Mouse (Mus musculus) hindbrain, embryonic 11.5 days (tissue): ENCODE measurements at regions not wholly inside any gene's neighbourhood (a gene's known extent, or its start where the extent isn't known, plus 50 kb on each side); places are given as distances from the start of the nearest gene placed in this dataset.
"Not testable (repeated sequence)": the region's sequence is repeated elsewhere in the genome, so short reads cannot be mapped to it uniquely, and the experiment has no call there.

Source experiments
- ATAC-seq: fragments of 200-750 bp; cut with Nextera tagmentation; 2 replicates; pipeline ENCODE4 v1.8.0; 2017; ENCODE audit warnings: mild to moderate bottlenecking, moderate TSS enrichment, moderate library complexity; ENCODE audit not compliant: low FRiP score
- DNase-seq: peaks from one replicate; pipeline ENCODE4 v3.0.0-alpha.2; 2015; ENCODE audit warnings: low spot score
- H3K27ac ChIP-seq: fragments of 300-500 bp; sonication (generic); 2 replicates; pipeline ENCODE4 v1.5.1; 2014; ENCODE audit warnings: mild to moderate bottlenecking, low read depth, low read length
- H3K27me3 ChIP-seq: fragments of 300-500 bp; sonication (generic); 2 replicates; pipeline ENCODE4 v1.6.1; 2014; ENCODE audit warnings: mild to moderate bottlenecking, low read length, moderate library complexity, mixed read lengths; ENCODE audit not compliant: control insufficient read depth, insufficient read depth
- H3K36me3 ChIP-seq: fragments of 300-500 bp; sonication (generic); 2 replicates; pipeline ENCODE4 v1.6.1; 2014; ENCODE audit warnings: mild to moderate bottlenecking, low read length, moderate library complexity, mixed read lengths; ENCODE audit not compliant: control insufficient read depth, insufficient read depth
- H3K4me1 ChIP-seq: fragments of 300-500 bp; sonication (generic); replicated peaks from 2 replicates; pipeline ENCODE4 v1.6.1; 2014; ENCODE audit warnings: low read length, mixed read lengths; ENCODE audit not compliant: control insufficient read depth, insufficient read depth
- H3K4me2 ChIP-seq: fragments of 300-500 bp; sonication (generic); replicated peaks from 2 replicates; pipeline ENCODE4 v1.6.1; 2014; ENCODE audit warnings: mild to moderate bottlenecking, low read depth, low read length
- H3K4me3 ChIP-seq: fragments of 300-500 bp; sonication (generic); 2 replicates; pipeline ENCODE4 v1.5.1; 2014; ENCODE audit warnings: low read depth, low read length
- H3K9ac ChIP-seq: fragments of 300-500 bp; sonication (generic); 2 replicates; pipeline ENCODE4 v1.6.1; 2014; ENCODE audit warnings: low read depth, low read length
- H3K9me3 ChIP-seq: fragments of 300-500 bp; sonication (generic); 2 replicates; pipeline ENCODE4 v1.6.1; 2016; ENCODE audit warnings: low read length; ENCODE audit not compliant: control insufficient read depth
- WGBS: fragments of 180-500 bp; shearing (Covaris S2); extraction: QIAGEN DNeasy Blood & Tissue Kit; methylation state at CpG from one replicate; pipeline ENCODE4 v1.1.7; 2014; 5-methylcytosine and 5-hydroxymethylcytosine counted together

GRCm38 (mm10) chr13:72298264-72298870, 330.3 kb upstream of the Irx2 start:
- no peak overlapping the region for H3K27ac ChIP-seq
- H3K9ac ChIP-seq, result no peak overlapping the region
- H3K4me3 ChIP-seq, result no peak overlapping the region
- H3K4me1 ChIP-seq, result peaks cover 9% of the 10 kb centered on the region
- peak overlapping the region; percentile 5 for H3K4me2 ChIP-seq
- H3K27me3 ChIP-seq, result peaks cover 16% of the 10 kb centered on the region
- no peaks in the 10 kb centered on the region for H3K9me3 ChIP-seq
- ATAC-seq, result peak; percentile 76
- H3K36me3 ChIP-seq, result no peaks in the 10 kb centered on the region
- WGBS, result 23% methylated on average over 13 of the region's 13 CpGs
- DNase-seq, result peak; percentile 56

DNA sequence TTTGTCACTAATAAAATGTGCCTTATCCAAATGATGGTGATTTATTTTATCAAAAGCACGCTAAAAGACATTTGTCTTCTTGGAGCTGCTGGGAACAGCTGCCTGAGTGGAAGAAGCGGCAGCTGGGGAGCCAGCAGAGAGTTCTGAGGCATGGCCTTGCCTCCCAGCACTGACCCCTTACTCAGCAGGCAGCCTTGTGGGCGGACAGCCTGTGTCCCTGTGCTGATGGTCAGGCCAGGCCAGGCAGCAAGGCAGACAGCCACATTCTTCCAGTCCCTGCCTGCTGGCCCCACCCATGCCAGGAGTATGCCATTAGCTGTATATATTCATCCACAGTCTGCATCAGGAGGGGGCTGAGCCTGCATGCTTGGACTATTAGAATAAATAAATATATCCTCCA, 329.0 kb upstream of the Irx2 start:
- peaks cover 7% of the 10 kb centered on the region for H3K4me1 ChIP-seq
- H3K36me3 ChIP-seq, result no peaks in the 10 kb centered on the region

DNA sequence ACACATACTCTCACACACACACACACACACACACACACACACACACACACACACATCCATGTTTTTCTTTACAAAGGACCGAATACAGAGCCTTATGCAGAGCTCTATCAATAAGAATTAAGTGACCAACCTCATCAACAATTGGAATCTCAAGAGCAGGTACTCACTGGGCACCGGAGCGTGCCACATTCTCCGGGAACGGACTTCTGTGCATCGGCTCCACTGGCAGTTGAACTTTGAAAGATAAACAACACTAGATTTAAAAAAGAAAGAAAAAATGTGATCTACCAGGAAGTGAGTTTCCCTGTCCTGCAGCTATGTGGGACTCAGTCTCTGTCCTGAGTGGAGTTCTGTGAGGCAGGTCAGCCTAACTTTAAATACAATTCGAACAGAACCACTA, 327.5 kb upstream of the Irx2 start:
- Histone ChIP-seq H3K4me1 (peaks cover 7% of the 10 kb centered on the region), H3K36me3 (no peaks in the 10 kb centered on the region), H3K4me3 (no peak overlapping the region), H3K4me2 (no peak overlapping the region), H3K27ac (no peak overlapping the region), H3K27me3 (peaks cover 8% of the 10 kb centered on the region; the same call in 1 of the 2 replicates), H3K9me3 (no peaks in the 10 kb centered on the region), H3K9ac (no peak overlapping the region)
- ATAC-seq (no peak), DNase-seq (no peak)
- WGBS, result 67% methylated on average over 7 of the region's 7 CpGs

More for the DNA sequence above, 329.0 kb upstream of the Irx2 start:
- H3K27me3 ChIP-seq, result peaks cover 16% of the 10 kb centered on the region
- H3K9me3 ChIP-seq, result no peaks in the 10 kb centered on the region
- H3K27ac ChIP-seq, result no peak overlapping the region
- 9% methylated on average over 3 of the region's 3 CpGs for WGBS
- no peak overlapping the region for H3K4me3 ChIP-seq
- DNase-seq, result peak; percentile 54
- no peak overlapping the region for H3K4me2 ChIP-seq
- no peak overlapping the region for H3K9ac ChIP-seq
- 0 out of 2 replicates have a peak, but pooled peaks have one; percentile 8 for ATAC-seq

GRCm38 (mm10) chr13:72301841-72302240, 326.8 kb upstream of the Irx2 start:
- ATAC-seq (no peak), DNase-seq (peak; percentile 9)
- Histone ChIP-seq H3K27ac (0 out of 2 replicates have a peak overlapping the region, but pooled peaks have one; percentile 13), H3K4me2 (no peak overlapping the region), H3K9ac (no peak overlapping the region), H3K27me3 (peaks cover 3% of the 10 kb centered on the region; the same call in 1 of the 2 replicates), H3K9me3 (no peaks in the 10 kb centered on the region), H3K36me3 (no peaks in the 10 kb centered on the region), H3K4me1 (peaks cover 7% of the 10 kb centered on the region), H3K4me3 (no peak overlapping the region)
- WGBS, result 64% methylated on average over 15 of the region's 15 CpGs

DNA sequence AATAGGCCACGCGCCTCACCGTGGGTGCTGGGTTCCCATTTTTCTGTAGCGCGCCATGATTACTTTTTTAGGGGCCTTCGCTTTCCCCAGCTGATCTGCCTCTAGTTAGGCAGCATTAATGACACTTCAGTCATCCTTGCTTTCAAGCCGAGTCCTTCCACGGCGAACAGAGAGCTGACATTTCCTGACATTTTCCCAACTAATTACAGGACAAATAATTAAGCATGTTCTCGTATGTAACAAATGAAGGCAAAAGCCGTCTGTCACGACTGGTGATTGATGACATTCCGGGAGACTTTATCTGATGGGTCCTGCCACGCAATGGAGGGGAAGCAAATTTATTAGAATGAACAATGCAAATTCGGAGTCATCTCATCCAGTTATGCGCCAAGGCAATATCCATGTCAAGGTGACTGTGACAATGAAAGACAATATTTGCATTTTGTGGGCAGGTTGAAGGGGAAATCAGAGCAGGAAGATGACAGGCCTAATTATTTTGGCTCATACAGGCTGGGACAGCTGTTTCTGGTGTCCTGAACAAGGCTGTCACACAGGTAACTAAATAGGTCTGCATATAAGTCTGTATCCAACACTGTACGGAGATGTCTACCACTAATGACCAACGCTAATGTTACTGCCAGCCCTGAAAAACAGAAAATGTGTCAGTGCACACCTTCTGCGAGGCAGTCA, 326.0 kb upstream of the Irx2 start:
- Histone ChIP-seq H3K27ac (no peak overlapping the region), H3K27me3 (peaks cover 3% of the 10 kb centered on the region; the same call in 1 of the 2 replicates), H3K9ac (no peak overlapping the region), H3K4me1 (peaks cover 7% of the 10 kb centered on the region), H3K4me2 (no peak overlapping the region), H3K4me3 (no peak overlapping the region), H3K9me3 (no peaks in the 10 kb centered on the region), H3K36me3 (no peaks in the 10 kb centered on the region)
- ATAC-seq (no peak), DNase-seq (peak; percentile 19)
- 67% methylated on average over 19 of the region's 19 CpGs for WGBS

DNA sequence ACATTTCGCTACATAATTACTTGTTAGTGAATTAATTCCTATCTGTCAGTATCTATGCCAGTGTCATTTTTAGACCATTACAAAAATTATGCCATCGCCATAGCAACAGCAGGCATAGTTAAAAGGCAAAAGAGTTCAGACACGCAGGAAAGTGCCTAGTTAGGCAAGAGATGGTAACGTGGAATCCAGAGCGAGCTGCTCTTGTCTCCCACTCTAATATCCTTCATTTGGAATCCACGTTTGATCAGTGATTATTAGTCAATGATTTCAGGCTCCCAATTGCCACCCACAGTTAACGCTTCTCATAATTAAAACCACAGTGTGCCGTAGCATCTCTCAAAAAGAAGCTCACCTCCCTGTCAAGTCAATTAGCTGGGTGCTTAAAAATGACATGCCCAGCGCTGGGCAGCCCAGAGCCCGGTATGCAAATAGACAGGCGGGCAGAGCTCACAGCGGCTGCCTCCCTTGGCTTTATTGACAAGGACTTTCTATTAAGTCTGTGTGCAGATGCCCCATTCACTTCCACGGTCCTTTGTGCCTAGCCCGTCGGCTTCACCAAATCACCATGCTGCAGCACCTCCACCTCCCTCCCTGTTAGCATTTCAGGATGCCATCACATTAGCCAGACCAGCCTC, 325.4 kb upstream of the Irx2 start:
- H3K4me3 ChIP-seq, result no peak overlapping the region
- H3K27ac ChIP-seq, result peak overlapping the region; percentile 24; the same call in 1 of the 2 replicates
- H3K4me1 ChIP-seq, result peaks cover 7% of the 10 kb centered on the region
- H3K27me3 ChIP-seq, result peaks cover 3% of the 10 kb centered on the region; the same call in 1 of the 2 replicates
- DNase-seq, result peak; percentile 37
- no peak overlapping the region for H3K4me2 ChIP-seq
- ATAC-seq, result peak; percentile 23; the same call in 1 of the 2 replicates
- H3K9ac ChIP-seq, result no peak overlapping the region
- H3K9me3 ChIP-seq, result no peaks in the 10 kb centered on the region
- 43% methylated on average over 15 of the region's 15 CpGs for WGBS
- no peaks in the 10 kb centered on the region for H3K36me3 ChIP-seq

GRCm38 (mm10) chr13:72324041-72324690, 304.5 kb upstream of the Irx2 start:
- no peaks in the 10 kb centered on the region for H3K36me3 ChIP-seq
- H3K4me1 ChIP-seq, result no peaks in the 10 kb centered on the region
- 71% methylated on average over 10 of the region's 10 CpGs for WGBS
- no peak for ATAC-seq
- DNase-seq, result no peak
- H3K9me3 ChIP-seq, result no peaks in the 10 kb centered on the region
- H3K4me2 ChIP-seq, result no peak overlapping the region
- H3K27me3 ChIP-seq, result no peaks in the 10 kb centered on the region
- H3K9ac ChIP-seq, result no peak overlapping the region
- H3K4me3 ChIP-seq, result no peak overlapping the region
- H3K27ac ChIP-seq, result no peak overlapping the region

- not testable (repeated sequence) for H3K27ac ChIP-seq, H3K4me1 ChIP-seq, H3K27me3 ChIP-seq, ATAC-seq, H3K9ac ChIP-seq, H3K4me2 ChIP-seq, DNase-seq, H3K9me3 ChIP-seq, H3K4me3 ChIP-seq, H3K36me3 ChIP-seq
- WGBS, result 95% methylated on average over 1 of the region's 1 CpGs
Measured at GRCm38 (mm10) chr13:72326201-72326600, 302.4 kb upstream of the Irx2 start.
